Mouse (Mus musculus): ENCODE data around the gene Il6ra. TPM values are rescaled to one million over a fixed set of nuclear protein-coding genes. Genes with fewer than 3 reads are reported as not detected.

Il6ra gene
- polyA plus RNA-seq, 1 experiment from 2014 or later, result 1.2 TPM

GRCm38 (mm10) chr3:89936495-89936894, 23.5 kb upstream of the Il6ra start:
- H3K9ac ChIP-seq, result no peak overlapping the region
- H3K27me3 ChIP-seq, result no peaks in the 10 kb centered on the region
- H3K27ac ChIP-seq, result no peak overlapping the region
- no peaks in the 10 kb centered on the region for H3K4me1 ChIP-seq
- H3K4me3 ChIP-seq, result no peak overlapping the region
- peaks cover 56% of the 10 kb centered on the region for H3K36me3 ChIP-seq
- WGBS, result 93% methylated on average over 3 of the region's 3 CpGs
- H3K9me3 ChIP-seq, result peaks cover 6% of the 10 kb centered on the region
- ATAC-seq (ENCODE audit: low FRiP score, low read depth), result no peak
- H3K4me2 ChIP-seq (replicated peaks), result no peak overlapping the region

GRCm38 (mm10) chr3:89932925-89933324, 19.9 kb upstream of the Il6ra start:
- Histone ChIP-seq H3K9ac (no peak overlapping the region), H3K27me3 (no peaks in the 10 kb centered on the region), H3K27ac (no peak overlapping the region), H3K9me3 (peaks cover 6% of the 10 kb centered on the region), H3K4me2 (replicated peaks) (no peak overlapping the region), H3K4me1 (no peaks in the 10 kb centered on the region), H3K4me3 (no peak overlapping the region), H3K36me3 (peaks cover 23% of the 10 kb centered on the region)
- WGBS, result 92% methylated on average over 2 of the region's 2 CpGs
- ATAC-seq (ENCODE audit: low FRiP score, low read depth), result no peak

- peaks cover 3% of the 10 kb centered on the region for H3K9me3 ChIP-seq
- no peak overlapping the region for H3K4me2 ChIP-seq (replicated peaks)
- no peak overlapping the region for H3K27ac ChIP-seq
- no peaks in the 10 kb centered on the region for H3K4me1 ChIP-seq
- 73% methylated on average over 4 of the region's 4 CpGs for WGBS
- no peaks in the 10 kb centered on the region for H3K36me3 ChIP-seq
- H3K27me3 ChIP-seq, result no peaks in the 10 kb centered on the region
- H3K4me3 ChIP-seq, result no peak overlapping the region
- no peak overlapping the region for H3K9ac ChIP-seq
- ATAC-seq (ENCODE audit: low FRiP score, low read depth), result no peak
These were observed 16.0 kb upstream of the Il6ra start for GRCm38 (mm10) chr3:89928956-89929355.

- ATAC-seq (ENCODE audit: low FRiP score, low read depth), result no peak
- WGBS, result 100% methylated on average over 1 of the region's 1 CpGs
These were observed 13.4 kb upstream of the Il6ra start for GRCm38 (mm10) chr3:89926440-89926839.

GRCm38 (mm10) chr3:89920711-89921110, 7.7 kb upstream of the Il6ra start:
- peaks cover 3% of the 10 kb centered on the region; the same call in 1 of the 2 replicates for H3K27me3 ChIP-seq
- no peaks in the 10 kb centered on the region for H3K4me1 ChIP-seq
- H3K4me2 ChIP-seq (replicated peaks), result no peak overlapping the region
- H3K36me3 ChIP-seq, result no peaks in the 10 kb centered on the region
- no peak overlapping the region for H3K4me3 ChIP-seq
- H3K9me3 ChIP-seq, result no peaks in the 10 kb centered on the region
- no peak overlapping the region for H3K27ac ChIP-seq
- H3K9ac ChIP-seq, result no peak overlapping the region
- ATAC-seq (ENCODE audit: low FRiP score, low read depth), result no peak
- 59% methylated on average over 6 of the region's 6 CpGs for WGBS

More at GRCm38 (mm10) chr3:89926440-89926839, 13.4 kb upstream of the Il6ra start:
- H3K4me3 ChIP-seq, result no peak overlapping the region
- H3K9me3 ChIP-seq, result no peaks in the 10 kb centered on the region
- no peak overlapping the region for H3K27ac ChIP-seq
- H3K4me2 ChIP-seq (replicated peaks), result no peak overlapping the region
- H3K27me3 ChIP-seq, result no peaks in the 10 kb centered on the region
- H3K9ac ChIP-seq, result no peak overlapping the region
- H3K4me1 ChIP-seq, result no peaks in the 10 kb centered on the region
- no peaks in the 10 kb centered on the region for H3K36me3 ChIP-seq

- no peak for ATAC-seq (ENCODE audit: low FRiP score, low read depth)
- no peak overlapping the region for H3K27ac ChIP-seq
- WGBS, result 54% methylated on average over 3 of the region's 3 CpGs
These were observed 4.4 kb upstream of the Il6ra start for GRCm38 (mm10) chr3:89917408-89917807.

GRCm38 (mm10) chr3:89916622-89917021, 3.6 kb upstream of the Il6ra start:
- H3K4me2 ChIP-seq (replicated peaks), result no peak overlapping the region
- no peaks in the 10 kb centered on the region for H3K9me3 ChIP-seq
- peaks cover 18% of the 10 kb centered on the region for H3K4me1 ChIP-seq
- 56% methylated on average over 1 of the region's 1 CpGs for WGBS
- no peak for ATAC-seq (ENCODE audit: low FRiP score, low read depth)
- no peak overlapping the region for H3K4me3 ChIP-seq
- no peak overlapping the region for H3K27ac ChIP-seq
- no peaks in the 10 kb centered on the region for H3K36me3 ChIP-seq
- no peak overlapping the region for H3K9ac ChIP-seq
- peaks cover 39% of the 10 kb centered on the region for H3K27me3 ChIP-seq

More at GRCm38 (mm10) chr3:89917408-89917807, 4.4 kb upstream of the Il6ra start:
- peaks cover 32% of the 10 kb centered on the region for H3K27me3 ChIP-seq
- peaks cover 13% of the 10 kb centered on the region for H3K4me1 ChIP-seq
- no peaks in the 10 kb centered on the region for H3K9me3 ChIP-seq
- H3K9ac ChIP-seq, result no peak overlapping the region
- no peak overlapping the region for H3K4me3 ChIP-seq
- no peaks in the 10 kb centered on the region for H3K36me3 ChIP-seq
- H3K4me2 ChIP-seq (replicated peaks), result no peak overlapping the region

GRCm38 (mm10) chr3:89914700-89915099, 1.7 kb upstream of the Il6ra start:
- Histone ChIP-seq H3K27ac (no peak overlapping the region), H3K4me1 (peaks cover 18% of the 10 kb centered on the region), H3K4me3 (no peak overlapping the region), H3K4me2 (replicated peaks) (no peak overlapping the region), H3K27me3 (peaks cover 49% of the 10 kb centered on the region), H3K9ac (no peak overlapping the region), H3K36me3 (no peaks in the 10 kb centered on the region), H3K9me3 (no peaks in the 10 kb centered on the region)
- ATAC-seq (ENCODE audit: low FRiP score, low read depth), result no peak
- WGBS, result 72% methylated on average over 4 of the region's 4 CpGs

GRCm38 (mm10) chr3:89912108-89912542, 871 bp downstream of the Il6ra start:
- 0 out of 2 replicates have a peak overlapping the region, but pooled peaks have one; percentile 63 for H3K9ac ChIP-seq
- no peak overlapping the region for H3K27ac ChIP-seq
- no peak for ATAC-seq (ENCODE audit: low FRiP score, low read depth)
- WGBS, result 34% methylated on average over 6 of the region's 6 CpGs
- peak overlapping the region; percentile 99 for H3K4me2 ChIP-seq (replicated peaks)
- H3K4me1 ChIP-seq, result peaks cover 18% of the 10 kb centered on the region
- H3K9me3 ChIP-seq, result no peaks in the 10 kb centered on the region
- peak overlapping the region; percentile 55 for H3K4me3 ChIP-seq
- peaks cover 53% of the 10 kb centered on the region for H3K27me3 ChIP-seq
- H3K36me3 ChIP-seq, result no peaks in the 10 kb centered on the region

- H3K27me3 ChIP-seq, result peaks cover 53% of the 10 kb centered on the region
- WGBS, result 85% methylated on average over 3 of the region's 3 CpGs
These were observed 1.8 kb downstream of the Il6ra start for GRCm38 (mm10) chr3:89911207-89911606.

GRCm38 (mm10) chr3:89909703-89910542, 3.1 kb downstream of the Il6ra start:
- H3K9ac ChIP-seq, result no peak overlapping the region
- WGBS, result 37% methylated on average over 5 of the region's 5 CpGs
- H3K36me3 ChIP-seq, result no peaks in the 10 kb centered on the region
- H3K27ac ChIP-seq, result no peak overlapping the region
- H3K4me1 ChIP-seq, result peaks cover 18% of the 10 kb centered on the region
- no peak overlapping the region for H3K4me3 ChIP-seq
- H3K27me3 ChIP-seq, result peaks cover 45% of the 10 kb centered on the region
- H3K4me2 ChIP-seq (replicated peaks), result no peak overlapping the region
- no peaks in the 10 kb centered on the region for H3K9me3 ChIP-seq
- ATAC-seq (ENCODE audit: low FRiP score, low read depth), result no peak

More at GRCm38 (mm10) chr3:89911207-89911606, 1.8 kb downstream of the Il6ra start:
- H3K4me1 ChIP-seq, result peaks cover 18% of the 10 kb centered on the region
- ATAC-seq (ENCODE audit: low FRiP score, low read depth), result no peak
- no peak overlapping the region for H3K4me3 ChIP-seq
- H3K36me3 ChIP-seq, result no peaks in the 10 kb centered on the region
- H3K27ac ChIP-seq, result no peak overlapping the region
- H3K9me3 ChIP-seq, result no peaks in the 10 kb centered on the region
- no peak overlapping the region for H3K4me2 ChIP-seq (replicated peaks)
- no peak overlapping the region for H3K9ac ChIP-seq

- no peak overlapping the region for H3K4me2 ChIP-seq (replicated peaks)
- no peak for ATAC-seq (ENCODE audit: low FRiP score, low read depth)
- H3K27me3 ChIP-seq, result peaks cover 35% of the 10 kb centered on the region
- 71% methylated on average over 6 of the region's 6 CpGs for WGBS
- H3K4me3 ChIP-seq, result no peak overlapping the region
- no peak overlapping the region for H3K9ac ChIP-seq
- no peaks in the 10 kb centered on the region for H3K36me3 ChIP-seq
- no peak overlapping the region for H3K27ac ChIP-seq
- H3K4me1 ChIP-seq, result peaks cover 18% of the 10 kb centered on the region
- H3K9me3 ChIP-seq, result no peaks in the 10 kb centered on the region
These were observed 4.2 kb downstream of the Il6ra start for GRCm38 (mm10) chr3:89908836-89909235.

Measured in limb, embryonic 13.5 days (tissue).